Mouse (Mus musculus) spleen, adult 2 months (tissue): ENCODE results near the gene Cpeb4. TPM values are rescaled to one million over a fixed set of nuclear protein-coding genes. Genes with fewer than 3 reads are reported as not detected.

Source experiments
- DNase-seq, 2 experiments: peaks; one replicate each; pipeline versions ENCODE4 v3.0.0 to v3.0.0-alpha.2; 2012 to 2021; ENCODE audit warnings: low spot score in 2 of 2, low read depth in 1 of 2
- H3K27ac ChIP-seq: fragments of 200-500 bp; 2 replicates; pipeline ENCODE4 v1.5.1; 2012; ENCODE audit warnings: low read length, inconsistent platforms; ENCODE audit not compliant: insufficient read depth
- H3K27me3 ChIP-seq: fragments of 200-500 bp; 2 replicates; pipeline ENCODE4 v1.6.1; 2012; ENCODE audit warnings: mild to moderate bottlenecking, moderate library complexity, low read length, inconsistent platforms; ENCODE audit not compliant: control insufficient read depth, insufficient read depth
- H3K36me3 ChIP-seq: fragments of 200-500 bp; 2 replicates; pipeline ENCODE4 v1.6.1; 2012; ENCODE audit warnings: mild to moderate bottlenecking, low read length, inconsistent platforms; ENCODE audit not compliant: control insufficient read depth, insufficient read depth
- H3K4me1 ChIP-seq: fragments of 200-500 bp; 2 replicates; pipeline ENCODE4 v1.6.1; 2011; ENCODE audit warnings: inconsistent platforms; ENCODE audit not compliant: control insufficient read depth, insufficient read depth, insufficient read length
- H3K4me3 ChIP-seq: fragments of 200-500 bp; 2 replicates; pipeline ENCODE4 v1.5.1; 2011; ENCODE audit warnings: mild to moderate bottlenecking, inconsistent platforms; ENCODE audit not compliant: insufficient read depth, insufficient read length; ENCODE audit errors: extremely low read depth
- CTCF ChIP-seq: fragments of 200-500 bp; IDR thresholded peaks from 2 replicates; pipeline ENCODE4 v1.5.1; 2011; ENCODE audit warnings: mild to moderate bottlenecking, inconsistent platforms; ENCODE audit not compliant: insufficient read depth, insufficient read length, insufficient replicate concordance; ENCODE audit errors: extremely low read depth
- POLR2A ChIP-seq: fragments of 200-500 bp; IDR thresholded peaks from 2 replicates; pipeline ENCODE4 v1.6.1; 2011; ENCODE audit warnings: low read depth, low read length, inconsistent platforms
- WGBS: fragments of 180-500 bp; shearing (Covaris S2); methylation state at CpG from one replicate; pipeline ENCODE4 v1.1.7; 2018; 5-methylcytosine and 5-hydroxymethylcytosine counted together
- polyA plus RNA-seq: library from polyadenylated mRNA; depleted of rRNA; stranded (reverse); fragments of >200 nt; gene quantifications from 2 replicates; pipeline ENCODE4 v1.2.3, GENCODE M21; 2012; rRNA removed

Gene Cpeb4
- polyA plus RNA-seq, 1 experiment: 10.4 TPM

DNA sequence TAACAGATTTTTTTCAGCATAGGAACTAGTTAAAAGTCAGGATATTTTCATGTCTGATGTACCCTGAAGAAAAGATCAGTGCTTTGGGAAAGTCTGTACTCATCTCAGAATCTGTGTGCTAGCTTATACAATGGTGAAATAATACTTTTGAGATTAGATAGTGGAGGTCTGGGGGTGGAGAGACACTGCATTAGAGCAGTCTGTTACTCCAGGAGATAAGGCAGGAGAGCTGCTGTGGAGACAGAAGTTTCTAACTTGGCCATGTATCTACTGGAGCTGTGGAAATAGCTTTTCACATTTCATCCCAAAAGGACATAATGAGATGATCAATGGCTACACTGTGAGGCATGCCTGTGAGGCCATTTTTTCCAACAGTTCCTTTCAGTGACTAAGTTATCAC lies 111.2 kb downstream of the Cpeb4 start:
- Histone ChIP-seq H3K36me3 (no peaks in the 10 kb centered on the region), H3K27me3 (no peaks in the 10 kb centered on the region), H3K4me1 (no peaks in the 10 kb centered on the region), H3K27ac (no peak overlapping the region), H3K4me3 (no peak overlapping the region)
- TF ChIP-seq CTCF: no peak
- TF ChIP-seq POLR2A: no peak
- no peak for DNase-seq

DNA sequence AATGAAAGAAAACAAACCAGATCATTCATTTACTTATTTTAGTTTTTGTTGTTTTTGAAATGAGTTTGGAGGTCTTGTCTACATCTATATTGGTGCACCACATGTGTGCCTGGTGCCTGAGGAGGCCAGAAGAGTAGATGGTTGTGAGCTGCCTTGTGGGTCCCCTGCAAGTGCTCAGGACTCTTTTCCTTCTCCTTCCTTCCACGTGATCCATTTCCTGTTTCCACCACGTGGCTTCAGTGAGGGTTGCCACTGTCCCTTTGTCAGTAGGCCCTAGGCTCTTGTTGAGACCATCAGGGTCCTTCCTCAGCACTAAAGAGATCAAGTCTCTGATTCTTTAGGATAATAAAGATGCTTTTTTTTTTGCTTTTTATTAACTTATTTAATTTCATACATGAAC lies 112.8 kb downstream of the Cpeb4 start:
- no peak overlapping the region for H3K4me3 ChIP-seq
- no peaks in the 10 kb centered on the region for H3K4me1 ChIP-seq
- WGBS: 12% methylated on average over 2 of the region's 2 CpGs
- DNase-seq: no peak
- H3K27me3 ChIP-seq: no peaks in the 10 kb centered on the region
- TF ChIP-seq POLR2A (no peak), CTCF (no peak)
- no peak overlapping the region for H3K27ac ChIP-seq
- H3K36me3 ChIP-seq: no peaks in the 10 kb centered on the region

Other genes starting within 250 kb of the Cpeb4 start
- 12.4 and 16.4 TPM in 2 replicates for gene Bod1, start 200.3 kb upstream of the Cpeb4 start, polyA plus RNA-seq
- not detected in 2 replicates for gene 4930524B15Rik, start 93.4 kb downstream of the Cpeb4 start, polyA plus RNA-seq
- gene Nsg2, start 128.3 kb downstream of the Cpeb4 start, polyA plus RNA-seq: 14.6 and 18.6 TPM in 2 replicates